Mouse (Mus musculus): ENCODE results near the gene Slamf6. TPM values are rescaled to one million over a fixed set of nuclear protein-coding genes. Genes with fewer than 3 reads are reported as not detected.

Slamf6 gene
- polyA plus RNA-seq, 1 experiment from 2014 or later: not detected

- Histone ChIP-seq H3K4me3 (no peak overlapping the region), H3K4me2 (replicated peaks) (no peak overlapping the region), H3K36me3 (no peaks in the 10 kb centered on the region), H3K27me3 (no peaks in the 10 kb centered on the region), H3K4me1 (0 out of 2 replicates have a peak, but pooled peaks cover 3% of the 10 kb centered on the region), H3K9ac (replicated peaks) (no peak overlapping the region), H3K27ac (replicated peaks) (no peak overlapping the region), H3K9me3 (no peaks in the 10 kb centered on the region)
- WGBS: 72% methylated on average over 4 of the region's 4 CpGs
- no peak for ATAC-seq (replicated peaks)
Observed at GRCm38 (mm10) chr1:171982740-171983139, 65.4 kb downstream of the Slamf6 start.

DNA sequence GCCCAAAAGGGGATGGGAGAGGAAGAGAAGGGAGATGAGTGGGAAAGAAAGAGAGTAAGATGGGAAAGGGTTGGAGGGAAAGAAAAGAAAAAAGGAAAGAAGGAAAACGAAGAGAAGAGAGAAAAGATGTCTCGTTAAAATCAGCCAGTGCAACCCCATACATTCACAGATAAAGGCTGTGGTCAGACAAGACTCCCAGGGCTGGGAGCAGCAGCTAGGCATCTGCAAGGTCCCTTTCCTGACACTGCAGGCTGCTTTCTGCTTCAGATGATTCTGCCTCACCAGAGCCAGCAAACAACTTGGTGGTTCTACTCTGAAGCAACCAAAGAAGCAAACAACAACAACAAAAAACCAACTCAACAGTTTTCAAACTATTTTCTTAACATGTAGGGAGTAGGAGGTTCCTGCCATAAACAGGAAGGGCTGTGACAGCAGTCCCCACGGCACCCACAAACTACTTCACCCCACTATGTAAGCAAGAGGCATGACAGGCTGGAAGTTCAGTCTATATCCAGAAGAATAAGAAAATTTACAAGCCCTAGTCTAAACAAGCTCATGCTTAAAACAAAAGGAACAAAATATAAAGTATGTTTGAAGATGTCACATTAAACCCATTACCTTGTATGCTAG is 66.2 kb downstream of the Slamf6 start:
- H3K9me3 ChIP-seq: 0 out of 2 replicates have a peak, but pooled peaks cover 4% of the 10 kb centered on the region
- 52% methylated on average over 3 of the region's 3 CpGs for WGBS
- no peak overlapping the region for H3K27ac ChIP-seq (replicated peaks)
- no peaks in the 10 kb centered on the region for H3K36me3 ChIP-seq
- ATAC-seq (replicated peaks): no peak
- H3K4me2 ChIP-seq (replicated peaks): no peak overlapping the region
- no peak overlapping the region for H3K4me3 ChIP-seq
- 0 out of 2 replicates have a peak, but pooled peaks cover 3% of the 10 kb centered on the region for H3K4me1 ChIP-seq
- no peaks in the 10 kb centered on the region for H3K27me3 ChIP-seq
- no peak overlapping the region for H3K9ac ChIP-seq (replicated peaks)

DNA sequence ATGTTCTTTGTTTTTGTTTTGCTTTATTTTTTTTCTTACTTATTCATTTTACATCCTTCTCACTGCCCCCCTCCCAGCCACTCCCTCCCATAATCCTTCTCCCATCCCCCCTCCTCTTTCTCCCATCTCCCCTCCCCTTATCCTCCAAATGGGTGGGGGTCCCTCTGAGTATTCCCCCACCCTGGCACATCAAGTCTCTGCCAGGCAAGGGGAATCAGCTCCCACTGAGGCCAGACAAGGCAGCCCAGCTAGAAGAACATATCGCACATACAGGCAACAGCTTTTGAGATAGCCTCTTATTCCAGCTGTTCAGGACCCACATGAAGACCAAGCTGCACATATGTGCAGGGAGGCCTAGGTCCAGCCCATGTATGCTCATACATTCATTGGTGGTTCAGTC is 66.8 kb downstream of the Slamf6 start:
- H3K9me3 ChIP-seq: 0 out of 2 replicates have a peak, but pooled peaks cover 4% of the 10 kb centered on the region
- 100% methylated on average over 1 of the region's 1 CpGs for WGBS

DNA sequence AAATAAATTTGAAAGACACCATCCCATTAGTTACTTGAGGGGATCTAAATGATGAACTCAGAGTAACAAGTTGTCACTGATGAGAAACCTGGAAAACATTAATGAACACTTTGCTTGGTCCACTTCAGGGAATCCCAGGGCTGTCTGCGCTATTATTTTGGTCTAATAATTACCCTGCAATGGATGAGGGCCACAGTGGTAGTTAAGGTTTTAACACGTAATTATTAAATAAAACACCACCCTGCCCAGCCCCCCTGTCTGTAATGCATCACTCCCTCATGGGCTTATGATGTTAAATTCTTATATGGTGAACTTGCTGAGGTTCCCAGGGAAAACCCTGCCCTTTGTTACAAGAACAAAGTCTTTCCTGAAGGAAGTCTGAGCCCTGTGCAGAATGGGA is 74.6 kb downstream of the Slamf6 start:
- Histone ChIP-seq H3K9me3 (0 out of 2 replicates have a peak, but pooled peaks cover 4% of the 10 kb centered on the region), H3K27ac (replicated peaks) (no peak overlapping the region), H3K4me1 (no peaks in the 10 kb centered on the region), H3K9ac (replicated peaks) (no peak overlapping the region), H3K36me3 (no peaks in the 10 kb centered on the region), H3K27me3 (no peaks in the 10 kb centered on the region), H3K4me3 (no peak overlapping the region), H3K4me2 (replicated peaks) (no peak overlapping the region)
- WGBS: 86% methylated on average over 2 of the region's 2 CpGs
- no peak for ATAC-seq (replicated peaks)

More for the DNA sequence above, 66.8 kb downstream of the Slamf6 start:
- Histone ChIP-seq H3K4me3 (no peak overlapping the region), H3K4me2 (replicated peaks) (no peak overlapping the region), H3K27me3 (no peaks in the 10 kb centered on the region), H3K9ac (replicated peaks) (no peak overlapping the region), H3K4me1 (0 out of 2 replicates have a peak, but pooled peaks cover 3% of the 10 kb centered on the region), H3K36me3 (no peaks in the 10 kb centered on the region), H3K27ac (replicated peaks) (no peak overlapping the region)
- ATAC-seq (replicated peaks): no peak

DNA sequence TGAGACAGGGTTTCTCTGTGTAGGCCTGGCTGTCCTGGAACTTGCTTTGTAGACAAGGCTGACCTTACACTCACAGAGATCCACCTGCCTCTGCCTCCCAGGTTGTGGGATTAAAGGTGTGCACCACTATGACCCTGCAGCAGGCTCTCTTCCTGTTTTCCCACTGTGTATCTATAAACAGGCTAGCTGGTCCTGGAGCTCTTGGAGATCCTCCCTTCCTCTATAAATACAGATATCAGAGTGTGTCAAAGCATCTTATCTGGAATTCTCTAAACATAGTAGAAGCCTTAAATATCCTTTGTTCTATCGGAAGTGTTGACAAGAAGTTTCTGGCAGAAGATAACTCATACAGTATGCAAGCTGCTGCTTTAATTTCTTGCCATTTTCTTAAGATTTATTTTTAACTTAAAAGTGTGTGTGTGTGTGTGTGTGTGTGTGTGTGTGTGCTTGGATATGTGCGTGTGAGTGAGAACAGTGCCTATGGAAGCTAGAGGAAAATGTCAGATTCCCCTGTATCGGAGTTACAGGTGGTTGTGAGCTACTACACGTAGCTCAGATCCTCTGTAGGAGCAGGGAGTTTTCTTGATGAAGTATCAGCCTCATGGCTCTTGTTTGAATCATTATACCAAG is 75.7 kb downstream of the Slamf6 start:
- H3K27ac ChIP-seq (replicated peaks): no peak overlapping the region
- ATAC-seq (replicated peaks): no peak
- H3K4me1 ChIP-seq: no peaks in the 10 kb centered on the region
- no peak overlapping the region for H3K9ac ChIP-seq (replicated peaks)
- H3K9me3 ChIP-seq: 0 out of 2 replicates have a peak, but pooled peaks cover 4% of the 10 kb centered on the region
- H3K36me3 ChIP-seq: no peaks in the 10 kb centered on the region
- no peak overlapping the region for H3K4me2 ChIP-seq (replicated peaks)
- H3K27me3 ChIP-seq: no peaks in the 10 kb centered on the region
- 83% methylated on average over 4 of the region's 4 CpGs for WGBS
- no peak overlapping the region for H3K4me3 ChIP-seq

- WGBS: 83% methylated on average over 2 of the region's 2 CpGs
- Histone ChIP-seq H3K27ac (replicated peaks) (no peak overlapping the region), H3K27me3 (no peaks in the 10 kb centered on the region), H3K4me2 (replicated peaks) (no peak overlapping the region), H3K9ac (replicated peaks) (no peak overlapping the region), H3K4me1 (no peaks in the 10 kb centered on the region), H3K9me3 (no peaks in the 10 kb centered on the region), H3K4me3 (no peak overlapping the region), H3K36me3 (peaks cover 3% of the 10 kb centered on the region; the same call in 1 of the 2 replicates)
- no peak for ATAC-seq (replicated peaks)
Observed at GRCm38 (mm10) chr1:171994501-171994900, 77.2 kb downstream of the Slamf6 start.

DNA sequence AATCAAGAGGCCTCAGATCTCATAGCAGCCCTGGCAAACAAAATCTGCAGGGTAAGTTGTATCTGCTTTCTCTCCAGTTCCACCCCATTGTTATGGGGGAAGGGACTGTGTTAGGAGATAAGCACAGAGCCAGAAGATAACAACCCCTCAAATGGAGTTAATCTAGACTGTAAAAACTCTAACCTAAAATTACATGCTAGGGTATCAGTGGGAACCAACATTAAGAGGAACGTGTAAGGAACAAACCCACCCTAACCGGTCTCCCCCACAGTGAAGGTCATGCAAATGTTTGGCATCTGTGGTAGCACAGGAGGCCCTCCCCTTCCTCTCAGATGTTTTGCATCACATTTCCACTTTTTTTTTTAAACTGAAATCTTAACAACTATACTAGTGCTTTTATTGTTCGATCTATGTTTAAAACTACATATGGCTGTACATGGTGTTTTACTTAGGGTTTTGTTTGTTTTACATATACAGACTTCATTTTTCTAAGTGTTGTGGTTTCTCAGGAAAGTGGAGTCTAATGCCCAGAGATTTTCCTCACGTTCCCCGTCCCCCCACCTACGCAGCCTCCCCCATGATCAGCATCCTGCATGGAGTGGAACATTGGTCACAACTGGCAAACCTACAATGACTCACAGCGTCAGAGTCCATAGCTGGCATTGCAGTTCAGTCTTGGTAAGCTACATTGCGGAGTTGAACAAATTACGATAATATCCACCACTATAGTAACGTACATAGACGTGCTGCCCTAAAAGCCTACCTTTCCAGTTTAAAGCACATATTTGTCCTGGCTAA is 77.8 kb downstream of the Slamf6 start:
- Histone ChIP-seq H3K36me3 (peaks cover 7% of the 10 kb centered on the region; the same call in 1 of the 2 replicates), H3K4me3 (no peak overlapping the region), H3K4me1 (no peaks in the 10 kb centered on the region), H3K9ac (replicated peaks) (no peak overlapping the region), H3K27ac (replicated peaks) (no peak overlapping the region), H3K4me2 (replicated peaks) (no peak overlapping the region), H3K27me3 (no peaks in the 10 kb centered on the region), H3K9me3 (no peaks in the 10 kb centered on the region)
- no peak for ATAC-seq (replicated peaks)
- 91% methylated on average over 11 of the region's 11 CpGs for WGBS

GRCm38 (mm10) chr1:171996701-171997100 is 79.4 kb downstream of the Slamf6 start:
- H3K9me3 ChIP-seq: no peaks in the 10 kb centered on the region
- H3K4me3 ChIP-seq: no peak overlapping the region
- H3K36me3 ChIP-seq: peaks cover 9% of the 10 kb centered on the region; the same call in 1 of the 2 replicates
- 82% methylated on average over 7 of the region's 7 CpGs for WGBS
- no peak overlapping the region for H3K9ac ChIP-seq (replicated peaks)
- H3K4me2 ChIP-seq (replicated peaks): no peak overlapping the region
- H3K27ac ChIP-seq (replicated peaks): no peak overlapping the region
- H3K27me3 ChIP-seq: no peaks in the 10 kb centered on the region
- no peak for ATAC-seq (replicated peaks)
- H3K4me1 ChIP-seq: peaks cover 6% of the 10 kb centered on the region

DNA sequence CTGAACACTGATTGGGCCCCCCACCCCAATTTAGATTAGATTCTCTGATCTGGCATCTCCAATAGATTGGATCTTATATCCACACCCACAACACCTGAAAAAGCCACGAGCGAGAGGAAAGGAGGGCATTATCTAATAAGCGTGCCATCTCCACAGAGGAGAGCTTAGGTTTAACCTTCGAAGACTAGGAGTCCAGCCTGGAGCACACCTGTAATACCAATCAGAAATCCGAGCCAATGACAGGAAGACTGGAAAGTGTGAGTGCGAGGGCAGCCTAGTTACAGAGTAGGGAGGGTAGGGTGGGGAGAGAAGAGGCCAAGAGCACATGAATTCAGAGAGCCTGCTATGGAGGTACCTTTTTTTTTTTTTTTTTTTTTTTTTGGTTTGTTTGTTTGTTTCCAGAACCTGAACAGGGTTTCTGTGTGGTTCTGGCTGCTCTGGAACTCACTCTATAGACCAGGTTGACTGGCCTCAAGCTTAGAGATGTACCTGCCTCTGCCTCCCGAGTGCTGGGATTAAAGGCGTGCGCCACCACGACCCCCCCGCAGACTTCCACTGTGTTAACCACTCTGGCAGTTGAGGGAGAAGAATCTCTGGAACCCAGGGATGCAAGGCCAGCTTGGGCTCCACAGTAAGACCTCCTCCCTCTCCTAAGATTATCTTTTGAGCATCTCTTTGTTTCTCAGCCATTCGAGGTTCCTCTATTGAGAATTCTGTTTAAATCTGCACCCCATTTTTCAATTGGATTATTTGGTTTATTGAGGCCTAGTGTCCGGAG is 81.7 kb downstream of the Slamf6 start:
- H3K4me1 ChIP-seq: peaks cover 7% of the 10 kb centered on the region
- no peaks in the 10 kb centered on the region for H3K27me3 ChIP-seq
- H3K9me3 ChIP-seq: no peaks in the 10 kb centered on the region
- no peak for ATAC-seq (replicated peaks)
- H3K4me2 ChIP-seq (replicated peaks): no peak overlapping the region
- H3K4me3 ChIP-seq: no peak overlapping the region
- H3K27ac ChIP-seq (replicated peaks): no peak overlapping the region
- no peak overlapping the region for H3K9ac ChIP-seq (replicated peaks)
- peaks cover 21% of the 10 kb centered on the region for H3K36me3 ChIP-seq
- 95% methylated on average over 13 of the region's 13 CpGs for WGBS

- H3K4me3 ChIP-seq: no peak overlapping the region
- no peak overlapping the region for H3K27ac ChIP-seq (replicated peaks)
- WGBS: 60% methylated on average over 3 of the region's 3 CpGs
- ATAC-seq (replicated peaks): peak; percentile 63
- H3K9me3 ChIP-seq: no peaks in the 10 kb centered on the region
- H3K27me3 ChIP-seq: no peaks in the 10 kb centered on the region
- H3K4me1 ChIP-seq: peaks cover 7% of the 10 kb centered on the region
- no peak overlapping the region for H3K4me2 ChIP-seq (replicated peaks)
- peaks cover 38% of the 10 kb centered on the region for H3K36me3 ChIP-seq
- H3K9ac ChIP-seq (replicated peaks): no peak overlapping the region
Observed at GRCm38 (mm10) chr1:172000641-172001040, 83.3 kb downstream of the Slamf6 start.

GRCm38 (mm10) chr1:172001665-172002064 is 84.3 kb downstream of the Slamf6 start:
- WGBS: 38% methylated on average over 12 of the region's 12 CpGs
- Histone ChIP-seq H3K4me3 (no peak overlapping the region), H3K27me3 (no peaks in the 10 kb centered on the region), H3K27ac (replicated peaks) (peak overlapping the region; percentile 85), H3K9ac (replicated peaks) (no peak overlapping the region), H3K36me3 (peaks cover 48% of the 10 kb centered on the region), H3K9me3 (no peaks in the 10 kb centered on the region), H3K4me2 (replicated peaks) (no peak overlapping the region), H3K4me1 (peaks cover 7% of the 10 kb centered on the region)
- peak; percentile 47; the same call in 1 of the 2 replicates for ATAC-seq (replicated peaks)
